Mouse (Mus musculus) heart, embryonic 14.5 days (tissue): ENCODE measurements at regions not wholly inside any gene's neighbourhood (a gene's known extent, or its start where the extent isn't known, plus 50 kb on each side); places are given as distances from the start of the nearest gene placed in this dataset.

Experiments
- ATAC-seq: fragments of 200-750 bp; cut with Nextera tagmentation; 2 replicates; pipeline ENCODE4 v1.8.0; 2017; ENCODE audit warnings: low read depth, moderate TSS enrichment; ENCODE audit not compliant: insufficient number of reproducible peaks, insufficient read depth, low FRiP score
- H3K27ac ChIP-seq, 2 experiments: fragments of 200-500 bp in 1 of 2; fragments of 300-500 bp in 1 of 2; sonication (generic) in 1 of 2; replicated peaks in 1 of 2; 2 replicates each; pipeline ENCODE4 v1.5.1; 2012 to 2014; ENCODE audit warnings: low read depth in 2 of 2, low read length in 2 of 2, control low read depth in 1 of 2, mild to moderate bottlenecking in 1 of 2, mixed read lengths in 1 of 2; ENCODE audit not compliant: control insufficient read depth in 1 of 2, insufficient read depth in 1 of 2
- H3K27me3 ChIP-seq: fragments of 300-500 bp; sonication (generic); 2 replicates; pipeline ENCODE4 v1.6.1; 2014; ENCODE audit warnings: mild to moderate bottlenecking, low read length, control low read depth; ENCODE audit not compliant: control insufficient read depth, insufficient read depth
- H3K36me3 ChIP-seq: fragments of 300-500 bp; sonication (generic); 2 replicates; pipeline ENCODE4 v1.6.1; 2014; ENCODE audit warnings: mild to moderate bottlenecking, control low read depth, low read length, mixed read lengths; ENCODE audit not compliant: control insufficient read depth, insufficient read depth
- H3K4me1 ChIP-seq, 2 experiments: fragments of 200-500 bp in 1 of 2; fragments of 300-500 bp in 1 of 2; sonication (generic) in 1 of 2; 2 replicates each; pipeline ENCODE4 v1.6.1; 2012 to 2014; ENCODE audit warnings: low read length in 2 of 2, control low read depth in 1 of 2, mixed read lengths in 1 of 2; ENCODE audit not compliant: control insufficient read depth in 2 of 2, insufficient read depth in 2 of 2
- H3K4me2 ChIP-seq: fragments of 300-500 bp; sonication (generic); 2 replicates; pipeline ENCODE4 v1.6.1; 2014; ENCODE audit warnings: mild to moderate bottlenecking, low read length
- H3K4me3 ChIP-seq, 2 experiments: fragments of 200-500 bp in 1 of 2; fragments of 300-500 bp in 1 of 2; sonication (generic) in 1 of 2; 2 replicates each; pipeline ENCODE4 v1.5.1; 2012 to 2014; ENCODE audit warnings: low read length in 2 of 2, mild to moderate bottlenecking in 2 of 2, control low read depth in 1 of 2, low read depth in 1 of 2, moderate library complexity in 1 of 2; ENCODE audit not compliant: control insufficient read depth in 1 of 2, insufficient read depth in 1 of 2
- H3K9ac ChIP-seq: fragments of 300-500 bp; sonication (generic); 2 replicates; pipeline ENCODE4 v1.6.1; 2014; ENCODE audit warnings: mild to moderate bottlenecking, low read length
- H3K9me3 ChIP-seq: fragments of 300-500 bp; sonication (generic); 2 replicates; pipeline ENCODE4 v1.6.1; 2016; ENCODE audit warnings: low read length, control low read depth; ENCODE audit not compliant: control insufficient read depth
- WGBS: fragments of 180-500 bp; shearing (Covaris S2); extraction: QIAGEN DNeasy Blood & Tissue Kit; methylation state at CpG from one replicate; pipeline ENCODE4 v1.1.7; 2014; 5-methylcytosine and 5-hydroxymethylcytosine counted together

DNA sequence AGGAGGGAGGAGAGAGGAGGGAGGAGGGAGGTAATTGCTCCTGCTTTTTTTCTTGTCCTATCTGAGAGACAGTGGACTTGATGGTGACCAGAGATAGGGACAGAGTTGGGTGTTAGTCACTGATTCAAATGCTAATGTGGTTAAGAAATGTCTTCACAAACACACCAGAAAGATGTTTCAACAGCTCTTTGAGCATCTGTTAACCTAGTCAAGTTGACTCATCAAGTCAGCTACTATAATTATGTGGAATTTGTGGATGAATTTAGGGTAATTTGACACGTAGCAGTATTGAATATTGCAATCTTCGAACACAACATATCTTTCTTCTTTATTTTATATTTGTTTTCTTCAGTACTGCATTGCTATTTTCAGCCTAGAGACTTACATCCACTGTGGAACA lies 182.9 kb upstream of the Pcsk5 start:
- H3K9me3 ChIP-seq, result no peaks in the 10 kb centered on the region
- H3K27me3 ChIP-seq, result no peaks in the 10 kb centered on the region
- H3K4me1 ChIP-seq, result no peaks in the 10 kb centered on the region; a peak in 1 of 4 replicates
- no peak overlapping the region for H3K27ac ChIP-seq
- WGBS, result 72% methylated on average over 2 of the region's 2 CpGs
- no peak overlapping the region for H3K4me3 ChIP-seq
- no peak for ATAC-seq
- H3K36me3 ChIP-seq, result no peaks in the 10 kb centered on the region
- H3K4me2 ChIP-seq, result no peak overlapping the region
- H3K9ac ChIP-seq, result no peak overlapping the region

DNA sequence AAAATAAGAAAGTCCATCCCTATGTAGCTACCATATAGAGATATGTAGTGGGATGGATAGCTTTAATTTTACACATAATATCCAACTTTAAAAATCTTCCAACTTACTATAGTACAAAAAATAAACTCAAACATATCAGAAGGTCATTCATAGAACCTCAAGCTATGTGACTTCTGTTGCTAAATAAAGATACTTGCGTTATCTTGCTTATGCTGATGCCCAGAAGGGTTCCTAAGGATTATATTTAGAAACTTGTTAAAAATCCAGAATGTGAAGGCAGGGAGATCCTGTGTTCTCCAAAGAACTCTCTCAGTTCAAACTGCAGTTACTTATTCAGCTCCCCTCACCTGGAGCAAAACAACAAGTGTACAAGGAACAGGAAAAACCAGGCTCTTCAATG lies 177.9 kb upstream of the Pcsk5 start:
- peak overlapping the region in 1 of 2 experiments; percentile 54; a peak in 3 of 4 replicates for H3K27ac ChIP-seq
- no peak overlapping the region for H3K4me2 ChIP-seq
- no peaks in the 10 kb centered on the region for H3K27me3 ChIP-seq
- no peaks in the 10 kb centered on the region for H3K36me3 ChIP-seq
- H3K9ac ChIP-seq, result no peak overlapping the region
- no peak for ATAC-seq
- H3K4me3 ChIP-seq, result no peak overlapping the region
- WGBS, result 35% methylated on average over 1 of the region's 1 CpGs
- no peaks in the 10 kb centered on the region for H3K9me3 ChIP-seq
- H3K4me1 ChIP-seq, result no peaks in the 10 kb centered on the region; a peak in 1 of 4 replicates

DNA sequence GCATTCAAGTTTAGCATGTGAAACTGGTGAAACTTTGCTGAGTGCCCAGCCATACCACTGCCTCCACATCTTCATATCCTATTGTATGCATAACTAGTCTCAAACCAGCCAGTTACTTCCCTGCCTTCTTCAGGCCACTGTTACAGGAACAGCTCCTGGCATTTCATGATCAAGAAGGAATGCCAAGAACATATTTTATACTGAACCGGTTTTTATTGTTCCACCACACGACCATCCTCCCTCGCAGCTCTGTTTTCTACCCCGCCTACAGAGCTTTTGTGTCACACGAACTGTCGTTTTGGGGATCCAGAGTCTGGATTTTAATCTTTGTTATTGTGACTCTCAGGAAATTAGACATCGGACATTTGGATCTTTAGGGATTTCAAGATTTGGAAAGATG lies 174.6 kb upstream of the Pcsk5 start:
- Histone ChIP-seq H3K4me2 (no peak overlapping the region), H3K36me3 (no peaks in the 10 kb centered on the region), H3K9me3 (no peaks in the 10 kb centered on the region), H3K4me1 (no peaks in the 10 kb centered on the region; a peak in 1 of 4 replicates), H3K27me3 (no peaks in the 10 kb centered on the region), H3K27ac (no peak overlapping the region), H3K4me3 (no peak overlapping the region), H3K9ac (no peak overlapping the region)
- 82% methylated on average over 7 of the region's 7 CpGs for WGBS
- ATAC-seq, result no peak

DNA sequence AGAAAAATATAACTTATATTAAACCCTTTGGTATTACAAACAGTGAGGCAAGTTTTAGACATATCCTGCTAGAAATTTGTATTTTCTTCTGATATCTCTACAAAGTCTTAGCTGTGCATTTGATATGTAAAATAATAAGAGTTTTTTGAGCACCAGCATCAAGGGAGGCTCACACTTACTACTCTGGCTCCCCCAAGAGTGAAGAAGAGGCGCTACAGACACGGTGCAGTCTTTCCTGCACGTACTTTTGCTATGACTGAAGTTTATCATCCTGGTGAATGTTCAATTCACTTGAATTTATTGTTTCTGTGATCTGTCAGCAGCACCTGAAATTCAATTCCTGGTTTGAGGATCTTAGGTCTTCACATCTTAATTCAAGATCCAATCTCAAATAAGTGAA lies 160.1 kb upstream of the Pcsk5 start:
- Histone ChIP-seq H3K36me3 (no peaks in the 10 kb centered on the region), H3K27ac (no peak overlapping the region), H3K9ac (no peak overlapping the region), H3K27me3 (no peaks in the 10 kb centered on the region), H3K4me2 (no peak overlapping the region), H3K9me3 (no peaks in the 10 kb centered on the region), H3K4me3 (no peak overlapping the region), H3K4me1 (no peaks in the 10 kb centered on the region)
- 78% methylated on average over 3 of the region's 3 CpGs for WGBS
- no peak for ATAC-seq

DNA sequence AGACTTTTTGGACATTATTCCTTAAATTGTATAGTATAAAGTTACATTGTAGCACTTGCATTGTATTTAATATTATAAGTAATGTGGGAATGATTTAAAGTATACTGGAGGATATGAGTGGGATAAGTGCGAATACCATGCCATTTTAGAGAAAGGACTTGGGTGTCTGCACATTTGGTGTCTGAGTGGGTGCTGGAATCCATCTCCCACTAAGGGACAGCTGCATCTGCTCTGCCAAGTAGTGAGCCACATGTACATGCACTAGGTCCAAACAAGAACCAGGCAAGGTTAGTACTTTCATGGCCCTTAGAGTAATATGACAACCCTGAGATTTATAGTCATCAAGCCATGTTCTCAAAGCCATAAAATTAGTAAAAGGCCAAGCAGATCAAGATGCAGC lies 146.0 kb upstream of the Pcsk5 start:
- H3K36me3 ChIP-seq, result no peaks in the 10 kb centered on the region
- no peak for ATAC-seq
- no peak overlapping the region for H3K4me3 ChIP-seq
- no peaks in the 10 kb centered on the region for H3K27me3 ChIP-seq
- no peak overlapping the region for H3K4me2 ChIP-seq
- no peaks in the 10 kb centered on the region for H3K4me1 ChIP-seq
- no peaks in the 10 kb centered on the region for H3K9me3 ChIP-seq
- no peak overlapping the region for H3K9ac ChIP-seq
- 88% methylated on average over 1 of the region's 1 CpGs for WGBS
- no peak overlapping the region for H3K27ac ChIP-seq

DNA sequence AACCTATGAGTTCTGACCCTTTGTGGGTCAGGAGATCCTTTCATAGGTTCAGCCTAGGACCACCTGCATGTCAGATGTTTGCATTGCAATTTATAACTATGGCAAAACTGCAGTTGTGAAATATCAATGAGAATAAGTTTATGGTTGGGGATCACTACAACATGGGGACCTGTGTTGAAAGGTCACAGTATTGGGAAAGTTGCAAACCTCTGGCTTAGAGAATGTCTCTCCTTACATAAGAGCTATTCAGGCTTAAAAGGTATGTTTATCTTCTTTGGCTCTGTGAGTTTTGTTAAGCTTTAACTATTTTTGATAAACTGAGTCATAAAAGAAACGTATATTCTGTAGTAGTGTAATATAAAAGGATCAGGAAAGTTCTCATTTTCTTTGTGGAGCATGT lies 128.1 kb upstream of the Pcsk5 start:
- Histone ChIP-seq H3K4me3 (no peak overlapping the region), H3K36me3 (no peaks in the 10 kb centered on the region), H3K4me1 (no peaks in the 10 kb centered on the region), H3K4me2 (no peak overlapping the region), H3K9ac (no peak overlapping the region), H3K27ac (no peak overlapping the region), H3K9me3 (no peaks in the 10 kb centered on the region), H3K27me3 (no peaks in the 10 kb centered on the region)
- 67% methylated on average over 1 of the region's 1 CpGs for WGBS
- no peak for ATAC-seq

DNA sequence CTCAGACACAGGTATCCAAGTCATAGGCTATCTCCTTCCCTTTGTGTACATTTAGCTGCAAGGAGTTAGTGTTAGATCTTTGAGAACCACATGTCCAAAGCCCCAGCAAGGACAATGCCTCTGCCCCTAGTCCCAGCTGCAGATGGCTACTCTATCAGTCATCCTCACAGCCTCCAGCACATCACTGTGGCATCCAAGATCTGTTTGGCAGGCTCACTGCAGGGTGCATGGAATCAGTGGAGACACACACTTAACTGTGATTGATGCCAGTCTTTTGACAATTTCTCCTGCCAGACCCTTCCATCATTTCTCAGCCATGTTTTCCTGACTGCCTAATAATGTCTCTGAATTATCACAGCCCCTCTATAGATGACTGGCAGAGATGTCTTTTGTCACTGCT lies 121.0 kb upstream of the Pcsk5 start:
- H3K9ac ChIP-seq, result no peak overlapping the region
- no peak overlapping the region for H3K4me3 ChIP-seq
- H3K27ac ChIP-seq, result no peak overlapping the region
- H3K9me3 ChIP-seq, result no peaks in the 10 kb centered on the region
- H3K4me1 ChIP-seq, result no peaks in the 10 kb centered on the region
- no peak overlapping the region for H3K4me2 ChIP-seq
- H3K27me3 ChIP-seq, result no peaks in the 10 kb centered on the region
- no peaks in the 10 kb centered on the region for H3K36me3 ChIP-seq
- no peak for ATAC-seq

DNA sequence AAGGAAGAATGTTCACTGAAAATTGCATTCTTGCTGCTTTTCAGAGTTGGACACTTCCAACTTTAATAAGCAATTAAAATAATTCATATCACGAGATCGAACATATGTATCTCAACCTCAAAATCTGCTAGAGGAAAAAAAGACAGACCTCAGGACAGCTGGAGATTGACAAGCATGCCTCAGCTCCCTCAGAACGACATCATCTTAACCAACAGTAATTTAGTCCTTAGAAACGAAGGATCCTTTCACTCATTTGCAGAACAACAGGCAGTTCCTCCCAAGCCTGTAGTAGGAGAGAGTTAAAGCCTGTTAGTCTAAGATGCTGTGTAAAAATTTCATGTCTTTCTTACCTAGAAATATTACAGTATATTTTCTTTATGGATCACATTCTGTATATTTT lies 95.2 kb upstream of the Pcsk5 start:
- no peak for ATAC-seq
- Histone ChIP-seq H3K36me3 (no peaks in the 10 kb centered on the region), H3K27me3 (no peaks in the 10 kb centered on the region), H3K9ac (no peak overlapping the region), H3K4me2 (no peak overlapping the region), H3K4me1 (no peaks in the 10 kb centered on the region), H3K9me3 (no peaks in the 10 kb centered on the region), H3K27ac (no peak overlapping the region), H3K4me3 (no peak overlapping the region)
- WGBS, result 66% methylated on average over 4 of the region's 4 CpGs
